Mouse (Mus musculus) inflammation-experienced regulatory T-cells, adult 16 weeks (primary cell): ENCODE measurements around the gene Rab35. TPM values are rescaled to one million over a fixed set of nuclear protein-coding genes. Genes with fewer than 3 reads are reported as not detected.

Source experiments
- polyA plus RNA-seq: library from polyadenylated mRNA; unstranded; fragments of 100-300 nt; shearing (Covaris generic); gene quantifications from one replicate; pipeline ENCODE4 v1.2.1, GENCODE M21; 2017

Rab35 gene
- 3.4 TPM for polyA plus RNA-seq

DNA sequence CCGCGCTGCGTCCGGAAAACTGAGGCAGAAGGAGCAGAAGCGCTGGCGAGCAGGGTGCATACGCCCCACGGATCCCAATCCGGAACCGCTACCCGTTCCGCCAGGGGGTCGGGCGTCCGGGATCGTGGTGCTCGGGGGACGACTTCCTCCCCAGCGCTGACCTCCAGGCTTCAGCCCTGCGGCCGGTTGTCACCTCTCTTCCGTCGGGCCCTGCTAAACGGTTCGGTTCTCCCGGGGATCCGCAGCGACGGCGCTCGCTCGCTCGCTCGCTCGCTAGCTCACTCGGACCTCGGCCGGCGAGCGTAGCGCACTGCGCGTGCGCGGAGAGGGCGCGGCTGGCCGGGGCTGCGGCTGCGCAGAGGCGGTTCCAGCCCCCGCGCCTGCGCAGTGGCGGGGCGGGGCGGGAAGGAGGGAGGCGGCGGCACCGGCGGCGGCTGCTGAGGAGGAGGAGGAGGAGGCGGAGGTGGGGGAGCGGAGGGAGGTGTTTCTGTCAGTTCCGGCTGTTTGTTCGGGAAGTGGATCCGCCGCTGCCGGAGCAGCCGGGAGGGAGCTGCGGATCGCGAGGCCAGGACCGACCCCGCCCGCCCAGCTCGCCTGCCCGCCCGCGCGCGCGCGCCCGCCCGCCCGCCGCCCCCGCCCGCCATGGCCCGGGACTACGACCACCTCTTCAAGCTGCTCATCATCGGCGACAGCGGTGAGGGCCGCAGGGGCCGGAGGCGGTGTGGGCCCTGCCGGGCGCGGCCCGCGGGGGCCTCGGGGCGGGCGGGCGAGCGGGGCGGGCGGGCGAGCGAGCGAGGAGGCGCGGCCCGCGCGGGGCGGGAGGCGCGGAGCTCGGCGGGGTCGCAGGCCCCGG, at the start of gene Rab35:
Gene Rab35 (plus strand): TSS at position 404 of the 853 bp plus-strand sequence.

Other genes starting within 250 kb of the Rab35 start
- not detected for gene Msi1, start 202.3 kb upstream of the Rab35 start, polyA plus RNA-seq
- not detected for gene Pla2g1b, start 165.6 kb upstream of the Rab35 start, polyA plus RNA-seq
- gene Sirt4, start 147.2 kb upstream of the Rab35 start, polyA plus RNA-seq: 21.1 TPM
- gene Pxn, start 125.2 kb upstream of the Rab35 start, polyA plus RNA-seq: 68.4 TPM
- 1,732 TPM for gene Rplp0, start 72.4 kb upstream of the Rab35 start, polyA plus RNA-seq
- 59.0 TPM for gene Gcn1l1, start 66.7 kb upstream of the Rab35 start, polyA plus RNA-seq
- gene Bicdl1, start 99.7 kb downstream of the Rab35 start, polyA plus RNA-seq: 13.4 TPM
- 4.8 TPM for gene Cit, start 213.4 kb downstream of the Rab35 start, polyA plus RNA-seq